In genomic region chr17:46433627-46434026, GRCm38 (mm10) we compare ENCODE assay signal across 9 mouse cellular contexts. TPM values are rescaled to one million over a fixed set of nuclear protein-coding genes. Genes with fewer than 3 reads are reported as not detected.
A peak's percentile ranks its signal among the peaks of the same experiment; 100 is the strongest.
DNase-seq lines count a peak whose midpoint lies in the region; ATAC-seq and TF ChIP-seq lines count a peak whose summit lies in the region.
"Had no signal": no experiment of that assay in that cellular context is flagged by ENCODE, and none has a peak within 500 bp of the region (broad histone marks: within the 10 kb centered on the region; RNA-seq: fewer than 3 reads in every experiment).

No protein-coding gene starts in this region.

- no peaks in the 10 kb centered on the region for H3K36me3 ChIP-seq in forebrain, embryonic 15.5 days
- no peaks in the 10 kb centered on the region for H3K36me3 ChIP-seq in midbrain, postnatal 0 days (ENCODE audit: insufficient read depth, low read length)

- peak; percentile 18; the same call in 1 of the 2 replicates for TF ChIP-seq CTCF in midbrain, postnatal 0 days (IDR thresholded peaks at IDR 0.05)
- TF ChIP-seq CTCF in cerebellum, adult 2 months (IDR thresholded peaks at IDR 0.05; ENCODE audit: borderline replicate concordance, insufficient read depth, low read depth, low read length) = no peak

- H3K4me1 ChIP-seq in forebrain, embryonic 15.5 days = 0 out of 2 replicates have a peak, but pooled peaks cover 6% of the 10 kb centered on the region
- H3K4me1 ChIP-seq in midbrain, postnatal 0 days (ENCODE audit: insufficient read depth, low read length) = no peaks in the 10 kb centered on the region
- H3K4me1 ChIP-seq in cerebellum, adult 2 months (ENCODE audit: control insufficient read depth, insufficient read depth, low read length) = peaks cover 4% of the 10 kb centered on the region; the same call in 1 of the 2 replicates

- no peaks in the 10 kb centered on the region for H3K9me3 ChIP-seq in forebrain, embryonic 15.5 days
- H3K9me3 ChIP-seq in midbrain, postnatal 0 days (ENCODE audit: low read length) = no peaks in the 10 kb centered on the region

- H3K4me3 ChIP-seq in forebrain, embryonic 15.5 days = 0 out of 2 replicates have a peak overlapping the region, but pooled peaks have one; percentile 9
- no peak overlapping the region for H3K4me3 ChIP-seq in midbrain, postnatal 0 days (ENCODE audit: low read depth, low read length)
- H3K4me3 ChIP-seq in cerebellum, adult 2 months (replicated peaks; ENCODE audit: insufficient read depth, low read depth, low read length) = no peak overlapping the region

- H3K27me3 ChIP-seq in forebrain, embryonic 15.5 days = no peaks in the 10 kb centered on the region; the same call in none of the 2 replicates
- H3K27me3 ChIP-seq in midbrain, postnatal 0 days (ENCODE audit: insufficient read depth, low read length) = no peaks in the 10 kb centered on the region
- no peaks in the 10 kb centered on the region for H3K27me3 ChIP-seq in cerebellum, adult 2 months (ENCODE audit: control insufficient read depth, insufficient read depth, low read length)

- peak; percentile 59 for DNase-seq in lung, postnatal 10 days
- no peak for DNase-seq in lung, adult 18-20 months
- DNase-seq in kidney, postnatal 10 days = peak; percentile 65
- no peak for DNase-seq in midbrain, postnatal 0 days (ENCODE audit: low spot score)
- DNase-seq in cerebellum, adult 2 months = no peak
- no peak for DNase-seq in frontal cortex, postnatal 36 days (ENCODE audit: low spot score in 2 of 2)
- DNase-seq in cerebellum, adult 11 months = no peak

- 2% methylated on average over 17 of the region's 17 CpGs for whole genome bisulfite sequencing in forebrain, embryonic 15.5 days
- WGBS in midbrain, postnatal 0 days = 2% methylated on average over 17 of the region's 17 CpGs
- WGBS in cerebellum, adult 2 months = 6% methylated on average over 17 of the region's 17 CpGs

- no peak for TF ChIP-seq POLR2A in cerebellum, adult 2 months (IDR thresholded peaks at IDR 0.05; ENCODE audit: borderline replicate concordance, insufficient read depth, low read length)

- no peak for ATAC-seq in forebrain, embryonic 15.5 days (replicated peaks)
- ATAC-seq in midbrain, postnatal 0 days (ENCODE audit: low FRiP score) = no peak
- ATAC-seq: Patski had no signal

- no peak overlapping the region for H3K27ac ChIP-seq in forebrain, embryonic 15.5 days (replicated peaks)
- no peak overlapping the region for H3K27ac ChIP-seq in midbrain, postnatal 0 days (ENCODE audit: low read depth, low read length)
- no peak overlapping the region for H3K27ac ChIP-seq in cerebellum, adult 2 months (ENCODE audit: insufficient read depth, low read length)

- peak overlapping the region; percentile 28 for H3K4me2 ChIP-seq in forebrain, embryonic 15.5 days (replicated peaks)
- H3K4me2 ChIP-seq in midbrain, postnatal 0 days (ENCODE audit: low read depth, low read length, poor library complexity, severe bottlenecking) = peak overlapping the region; percentile 43

- H3K9ac ChIP-seq in forebrain, embryonic 15.5 days (replicated peaks) = no peak overlapping the region
- no peak overlapping the region for H3K9ac ChIP-seq in midbrain, postnatal 0 days (replicated peaks; ENCODE audit: low read length, poor library complexity, severe bottlenecking)

RNA-seq across cellular contexts. Expression of gene Slc22a7, which starts 4.6 kb away (rescaled TPM):
- polyA plus RNA-seq in forebrain, embryonic 15.5 days (2015; fragmentation: Nextera tagmentation; extraction: Ambion mirVana) = 0.11 and 0.15 TPM in 2 replicates
- 0.93 TPM in 1 of 2 replicates, not detected in the other for total RNA-seq in midbrain, postnatal 0 days (2014; rRNA removed)
- polyA plus RNA-seq in midbrain, postnatal 0 days (2015; fragmentation: Nextera tagmentation; extraction: Ambion mirVana) = 0.20 TPM in 1 of 2 replicates, not detected in the other
- 0.71 and 0.72 TPM in 2 replicates for polyA plus RNA-seq in cerebellum, adult 2 months (2012; rRNA removed)
- polyA plus RNA-seq: Patski had no signal

RNA-seq across cellular contexts. Expression of gene Crip3, which starts 4.9 kb away (rescaled TPM):
- polyA plus RNA-seq in forebrain, embryonic 15.5 days (2015; fragmentation: Nextera tagmentation; extraction: Ambion mirVana) = 1.1 and 1.2 TPM in 2 replicates
- total RNA-seq in midbrain, postnatal 0 days (2014; rRNA removed) = 2.0 and 3.0 TPM in 2 replicates
- 1.5 and 2.1 TPM in 2 replicates for polyA plus RNA-seq in midbrain, postnatal 0 days (2015; fragmentation: Nextera tagmentation; extraction: Ambion mirVana)
- 3.7 and 4.6 TPM in 2 replicates for polyA plus RNA-seq in cerebellum, adult 2 months (2012; rRNA removed)
- polyA plus RNA-seq: Patski had no signal

RNA-seq across cellular contexts. Expression of gene Zfp318, which starts 50.1 kb away (rescaled TPM):
- polyA plus RNA-seq in forebrain, embryonic 15.5 days (2015; fragmentation: Nextera tagmentation; extraction: Ambion mirVana) = 12.8 and 13.5 TPM in 2 replicates
- 33.7 and 35.2 TPM in 2 replicates for total RNA-seq in midbrain, postnatal 0 days (2014; rRNA removed)
- 21.8 and 25.0 TPM in 2 replicates for polyA plus RNA-seq in midbrain, postnatal 0 days (2015; fragmentation: Nextera tagmentation; extraction: Ambion mirVana)
- polyA plus RNA-seq in cerebellum, adult 2 months (2012; rRNA removed) = 27.4 and 27.8 TPM in 2 replicates

RNA-seq across cellular contexts. Expression of gene Ttbk1, which starts 53.8 kb away (rescaled TPM):
- polyA plus RNA-seq in forebrain, embryonic 15.5 days (2015; fragmentation: Nextera tagmentation; extraction: Ambion mirVana) = 6.5 and 7.5 TPM in 2 replicates
- total RNA-seq in midbrain, postnatal 0 days (2014; rRNA removed) = 46.8 and 50.1 TPM in 2 replicates
- polyA plus RNA-seq in midbrain, postnatal 0 days (2015; fragmentation: Nextera tagmentation; extraction: Ambion mirVana) = 5.4 and 6.1 TPM in 2 replicates
- polyA plus RNA-seq in cerebellum, adult 2 months (2012; rRNA removed) = 46.7 and 47.4 TPM in 2 replicates

Comparison
In these comparisons a context has a peak if more than half of its experiments do, and no peak if none do; other contexts are left out.
1. DNase-seq: peak in lung, postnatal 10 days (single experiment) and kidney, postnatal 10 days (single experiment); none in lung, adult 18-20 months (0 of 2), midbrain, postnatal 0 days (single experiment), cerebellum, adult 2 months (0 of 2), frontal cortex, postnatal 36 days (0 of 2) and cerebellum, adult 11 months (single experiment).